Mouse (Mus musculus) heart, embryonic 14.5 days (tissue): ENCODE data around the gene Tomm6. TPM values are rescaled to one million over a fixed set of nuclear protein-coding genes. Genes with fewer than 3 reads are reported as not detected.
"Not testable (repeated sequence)": the region's sequence is repeated elsewhere in the genome, so short reads cannot be mapped to it uniquely, and the experiment has no call there.

Source experiments
- ATAC-seq: fragments of 200-750 bp; cut with Nextera tagmentation; 2 replicates; pipeline ENCODE4 v1.8.0; 2017; ENCODE audit warnings: low read depth, moderate TSS enrichment; ENCODE audit not compliant: insufficient number of reproducible peaks, insufficient read depth, low FRiP score
- H3K27ac ChIP-seq, 2 experiments: fragments of 200-500 bp in 1 of 2; fragments of 300-500 bp in 1 of 2; sonication (generic) in 1 of 2; replicated peaks in 1 of 2; 2 replicates each; pipeline ENCODE4 v1.5.1; 2012 to 2014; ENCODE audit warnings: low read depth in 2 of 2, low read length in 2 of 2, control low read depth in 1 of 2, mild to moderate bottlenecking in 1 of 2, mixed read lengths in 1 of 2; ENCODE audit not compliant: control insufficient read depth in 1 of 2, insufficient read depth in 1 of 2
- H3K27me3 ChIP-seq: fragments of 300-500 bp; sonication (generic); 2 replicates; pipeline ENCODE4 v1.6.1; 2014; ENCODE audit warnings: mild to moderate bottlenecking, low read length, control low read depth; ENCODE audit not compliant: control insufficient read depth, insufficient read depth
- H3K36me3 ChIP-seq: fragments of 300-500 bp; sonication (generic); 2 replicates; pipeline ENCODE4 v1.6.1; 2014; ENCODE audit warnings: mild to moderate bottlenecking, control low read depth, low read length, mixed read lengths; ENCODE audit not compliant: control insufficient read depth, insufficient read depth
- H3K4me1 ChIP-seq, 2 experiments: fragments of 200-500 bp in 1 of 2; fragments of 300-500 bp in 1 of 2; sonication (generic) in 1 of 2; 2 replicates each; pipeline ENCODE4 v1.6.1; 2012 to 2014; ENCODE audit warnings: low read length in 2 of 2, control low read depth in 1 of 2, mixed read lengths in 1 of 2; ENCODE audit not compliant: control insufficient read depth in 2 of 2, insufficient read depth in 2 of 2
- H3K4me2 ChIP-seq: fragments of 300-500 bp; sonication (generic); 2 replicates; pipeline ENCODE4 v1.6.1; 2014; ENCODE audit warnings: mild to moderate bottlenecking, low read length
- H3K4me3 ChIP-seq, 2 experiments: fragments of 200-500 bp in 1 of 2; fragments of 300-500 bp in 1 of 2; sonication (generic) in 1 of 2; 2 replicates each; pipeline ENCODE4 v1.5.1; 2012 to 2014; ENCODE audit warnings: low read length in 2 of 2, mild to moderate bottlenecking in 2 of 2, control low read depth in 1 of 2, low read depth in 1 of 2, moderate library complexity in 1 of 2; ENCODE audit not compliant: control insufficient read depth in 1 of 2, insufficient read depth in 1 of 2
- H3K9ac ChIP-seq: fragments of 300-500 bp; sonication (generic); 2 replicates; pipeline ENCODE4 v1.6.1; 2014; ENCODE audit warnings: mild to moderate bottlenecking, low read length
- H3K9me3 ChIP-seq: fragments of 300-500 bp; sonication (generic); 2 replicates; pipeline ENCODE4 v1.6.1; 2016; ENCODE audit warnings: low read length, control low read depth; ENCODE audit not compliant: control insufficient read depth
- WGBS: fragments of 180-500 bp; shearing (Covaris S2); extraction: QIAGEN DNeasy Blood & Tissue Kit; methylation state at CpG from one replicate; pipeline ENCODE4 v1.1.7; 2014; 5-methylcytosine and 5-hydroxymethylcytosine counted together
- polyA plus RNA-seq: library from polyadenylated mRNA; unstranded; fragments of >200 nt; fragmentation: Nextera tagmentation; extraction: Ambion mirVana; gene quantifications from 2 replicates; pipeline ENCODE4 v1.2.1, GENCODE M21; 2014

Gene Tomm6
- polyA plus RNA-seq, 1 experiment from 2014 or later = 369 TPM

- no peaks in the 10 kb centered on the region for H3K36me3 ChIP-seq
- peaks cover 8% of the 10 kb centered on the region; the same call in 1 of the 2 replicates for H3K27me3 ChIP-seq
- no peaks in the 10 kb centered on the region for H3K9me3 ChIP-seq
- no peak overlapping the region for H3K9ac ChIP-seq
- ATAC-seq = no peak
- no peak overlapping the region for H3K4me3 ChIP-seq
- WGBS = 73% methylated on average over 4 of the region's 4 CpGs
- peaks cover 4 to 12% of the 10 kb centered on the region in 2 experiments; a peak in 3 of 4 replicates for H3K4me1 ChIP-seq
- H3K27ac ChIP-seq = no peak overlapping the region
- no peak overlapping the region for H3K4me2 ChIP-seq
These were observed 19.0 kb downstream of the Tomm6 start for GRCm38 (mm10) chr17:47669166-47669565.

DNA sequence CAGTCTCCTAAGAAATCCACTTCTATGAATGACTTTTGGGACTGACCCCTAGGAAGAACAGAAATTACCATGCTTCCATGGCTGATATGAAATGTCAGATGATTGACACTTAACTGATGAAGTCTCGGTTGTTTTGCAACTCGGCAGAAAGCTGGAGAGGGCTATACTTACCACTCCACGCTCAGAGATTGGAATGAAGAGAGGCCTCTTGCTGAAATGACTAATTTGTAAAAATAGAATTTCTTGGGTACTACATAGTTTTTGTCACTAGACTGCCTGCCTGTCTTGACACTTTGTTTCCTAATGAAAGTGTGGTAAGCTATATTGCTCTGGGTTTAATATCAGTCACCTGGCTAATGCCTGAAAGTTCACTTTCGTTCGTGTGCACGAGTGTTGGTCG, 23.7 kb downstream of the Tomm6 start:
- Histone ChIP-seq H3K4me1 (peaks cover 0 to 4% of the 10 kb centered on the region in 2 experiments; a peak in 1 of 4 replicates), H3K27me3 (no peaks in the 10 kb centered on the region), H3K4me2 (no peak overlapping the region), H3K27ac (no peak overlapping the region; a peak in 1 of 4 replicates), H3K9me3 (no peaks in the 10 kb centered on the region), H3K9ac (no peak overlapping the region), H3K36me3 (no peaks in the 10 kb centered on the region), H3K4me3 (no peak overlapping the region)
- no peak for ATAC-seq
- WGBS = 63% methylated on average over 7 of the region's 7 CpGs

DNA sequence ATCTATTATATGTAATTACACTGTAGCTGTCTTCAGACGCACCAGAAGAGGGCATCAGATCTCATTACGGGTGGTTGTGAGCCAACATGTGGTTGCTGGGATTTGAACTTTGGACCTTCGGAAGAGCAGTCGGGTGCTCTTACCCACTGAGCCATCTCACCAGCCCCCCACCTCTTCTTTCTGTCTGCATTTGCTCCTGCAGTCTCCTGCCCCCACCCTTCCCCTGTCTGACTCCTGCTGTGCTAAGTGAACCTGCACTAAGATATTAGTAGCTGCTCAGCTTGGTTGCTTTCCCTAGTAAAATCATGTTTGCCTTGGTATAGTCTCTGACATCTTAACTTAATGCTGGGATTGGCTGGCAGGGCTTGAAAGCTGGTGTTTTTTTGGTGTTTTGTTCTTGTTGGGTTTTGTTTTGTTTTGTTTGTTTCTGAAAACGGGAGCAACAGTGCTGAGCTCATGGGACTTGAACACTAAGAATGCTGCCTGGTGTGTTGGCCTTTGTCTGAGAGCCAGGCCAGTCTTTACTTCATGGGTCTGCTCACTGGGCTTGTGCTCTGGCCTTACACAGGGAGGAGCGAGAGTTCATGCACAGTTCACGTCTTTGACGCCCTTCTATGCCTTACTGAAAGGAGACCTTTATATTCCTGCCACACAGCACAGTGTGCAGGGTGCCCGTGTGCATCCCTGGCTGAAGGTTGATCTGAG, 25.0 kb downstream of the Tomm6 start:
- Histone ChIP-seq H3K9me3 (no peaks in the 10 kb centered on the region), H3K27ac (0 out of 4 replicates have a peak overlapping the region, but pooled peaks of 1 of the 2 experiments have one; percentile 28), H3K4me3 (no peak overlapping the region), H3K9ac (0 out of 2 replicates have a peak overlapping the region, but pooled peaks have one; percentile 4), H3K36me3 (no peaks in the 10 kb centered on the region), H3K4me1 (peaks cover 0 to 4% of the 10 kb centered on the region in 2 experiments; a peak in 1 of 4 replicates), H3K27me3 (no peaks in the 10 kb centered on the region), H3K4me2 (no peak overlapping the region)
- WGBS = 59% methylated on average over 9 of the region's 9 CpGs
- ATAC-seq = no peak

GRCm38 (mm10) chr17:47658741-47659243, 29.4 kb downstream of the Tomm6 start:
- no peak overlapping the region for H3K4me2 ChIP-seq
- H3K4me3 ChIP-seq = no peak overlapping the region
- peaks cover 3% of the 10 kb centered on the region; the same call in 1 of the 2 replicates for H3K36me3 ChIP-seq
- H3K9ac ChIP-seq = no peak overlapping the region
- no peaks in the 10 kb centered on the region for H3K9me3 ChIP-seq
- ATAC-seq = no peak
- H3K4me1 ChIP-seq = no peaks in the 10 kb centered on the region
- H3K27ac ChIP-seq = no peak overlapping the region
- no peaks in the 10 kb centered on the region for H3K27me3 ChIP-seq
- WGBS = 87% methylated on average over 3 of the region's 3 CpGs

GRCm38 (mm10) chr17:47657901-47658300, 30.3 kb downstream of the Tomm6 start:
- H3K36me3 ChIP-seq = peaks cover 3% of the 10 kb centered on the region; the same call in 1 of the 2 replicates
- no peaks in the 10 kb centered on the region for H3K9me3 ChIP-seq
- H3K4me1 ChIP-seq = no peaks in the 10 kb centered on the region
- H3K4me3 ChIP-seq = no peak overlapping the region
- no peak for ATAC-seq
- H3K27me3 ChIP-seq = no peaks in the 10 kb centered on the region
- 80% methylated on average over 4 of the region's 4 CpGs for WGBS
- H3K9ac ChIP-seq = no peak overlapping the region
- H3K4me2 ChIP-seq = no peak overlapping the region
- H3K27ac ChIP-seq = no peak overlapping the region

DNA sequence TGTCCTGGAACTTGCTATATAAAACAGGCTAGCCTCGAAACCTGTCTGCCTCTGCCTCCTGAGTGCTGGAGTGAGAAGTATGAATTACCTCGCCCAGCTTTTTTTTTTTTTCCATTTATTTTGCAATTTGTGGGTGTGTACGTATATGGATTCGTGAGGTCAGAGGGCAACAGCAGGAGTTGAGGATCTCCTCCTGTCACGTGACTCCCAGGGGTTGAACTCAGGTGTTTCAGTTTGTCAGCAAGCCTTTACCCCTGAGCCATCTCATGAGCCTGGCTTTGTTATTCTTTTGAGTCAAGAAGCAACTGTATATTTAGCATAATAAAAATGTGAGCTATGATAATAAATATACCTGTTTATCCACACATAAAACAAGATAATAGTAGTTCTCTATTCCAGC, 32.5 kb downstream of the Tomm6 start:
- H3K4me1 ChIP-seq = no peaks in the 10 kb centered on the region
- no peaks in the 10 kb centered on the region for H3K27me3 ChIP-seq
- H3K9ac ChIP-seq = no peak overlapping the region
- no peaks in the 10 kb centered on the region for H3K9me3 ChIP-seq
- H3K4me3 ChIP-seq = no peak overlapping the region
- 81% methylated on average over 5 of the region's 5 CpGs for WGBS
- H3K36me3 ChIP-seq = peaks cover 5% of the 10 kb centered on the region
- no peak overlapping the region for H3K27ac ChIP-seq
- no peak overlapping the region for H3K4me2 ChIP-seq
- ATAC-seq = no peak

GRCm38 (mm10) chr17:47654346-47654745, 33.8 kb downstream of the Tomm6 start:
- H3K27ac ChIP-seq, H3K4me1 ChIP-seq, ATAC-seq, H3K4me3 ChIP-seq, H3K27me3 ChIP-seq, H3K9ac ChIP-seq, H3K9me3 ChIP-seq, H3K4me2 ChIP-seq: not testable (repeated sequence)
- H3K36me3 ChIP-seq = peaks cover 11% of the 10 kb centered on the region
- WGBS = 90% methylated on average over 8 of the region's 8 CpGs
